Mouse (Mus musculus) lung, adult 2 months (tissue): ENCODE results near the gene Ttc25.
A peak's percentile ranks its signal among the peaks of the same experiment; 100 is the strongest.

Experiments used
- CTCF ChIP-seq: fragments of 200-500 bp; IDR thresholded peaks from 2 replicates; pipeline ENCODE4 v1.5.1; 2011; ENCODE audit warnings: mild to moderate bottlenecking, low read length, control low read depth; ENCODE audit not compliant: insufficient read depth
- POLR2A ChIP-seq: fragments of 200-500 bp; IDR thresholded peaks from 2 replicates; pipeline ENCODE4 v1.6.1; 2011; ENCODE audit warnings: low read depth, mild to moderate bottlenecking, control low read depth, low read length, borderline replicate concordance; ENCODE audit errors: extremely low read depth

GRCm38 (mm10) chr11:100570430-100571201 lies 25.2 kb downstream of the Ttc25 start:
- TF ChIP-seq CTCF = peak; percentile 77
- TF ChIP-seq POLR2A = no peak
